Mouse (Mus musculus): ENCODE results near the gene Snx21. TPM values are rescaled to one million over a fixed set of nuclear protein-coding genes. Genes with fewer than 3 reads are reported as not detected.

The Snx21 gene
- polyA plus RNA-seq, 1 experiment from 2014 or later, result 10.4 TPM

- no peak for DNase-seq (ENCODE audit: extremely low spot score, low spot score)
- Histone ChIP-seq H3K4me3 (no peak overlapping the region), H3K9me3 (no peaks in the 10 kb centered on the region), H3K4me1 (no peaks in the 10 kb centered on the region), H3K27me3 (ENCODE audit: poor library complexity, severe bottlenecking) (no peaks in the 10 kb centered on the region), H3K27ac (no peak overlapping the region), H3K36me3 (replicated peaks) (peaks cover 100% of the 10 kb centered on the region)
- WGBS, result 87% methylated on average over 1 of the region's 1 CpGs
These were observed 26.9 kb upstream of the Snx21 start for GRCm38 (mm10) chr2:164758692-164759091.

GRCm38 (mm10) chr2:164760059-164760833 is 25.4 kb upstream of the Snx21 start:
- Histone ChIP-seq H3K27ac (no peak overlapping the region), H3K4me3 (no peak overlapping the region), H3K27me3 (ENCODE audit: poor library complexity, severe bottlenecking) (no peaks in the 10 kb centered on the region), H3K4me1 (no peaks in the 10 kb centered on the region), H3K36me3 (replicated peaks) (peaks cover 94% of the 10 kb centered on the region), H3K9me3 (no peaks in the 10 kb centered on the region)
- 88% methylated on average over 4 of the region's 4 CpGs for WGBS
- DNase-seq (ENCODE audit: extremely low spot score, low spot score), result no peak

- H3K27me3 ChIP-seq (ENCODE audit: poor library complexity, severe bottlenecking), result no peaks in the 10 kb centered on the region
- no peaks in the 10 kb centered on the region for H3K4me1 ChIP-seq
- no peaks in the 10 kb centered on the region for H3K9me3 ChIP-seq
- WGBS, result 93% methylated on average over 2 of the region's 2 CpGs
- H3K36me3 ChIP-seq (replicated peaks), result peaks cover 94% of the 10 kb centered on the region
- no peak overlapping the region for H3K4me3 ChIP-seq
- no peak for DNase-seq (ENCODE audit: extremely low spot score, low spot score)
- H3K27ac ChIP-seq, result no peak overlapping the region
These were observed 24.1 kb upstream of the Snx21 start for GRCm38 (mm10) chr2:164761502-164761901.

- WGBS, result 96% methylated on average over 4 of the region's 4 CpGs
- no peak for DNase-seq (ENCODE audit: extremely low spot score, low spot score)
- no peaks in the 10 kb centered on the region for H3K4me1 ChIP-seq
- H3K27ac ChIP-seq, result no peak overlapping the region
- no peaks in the 10 kb centered on the region for H3K27me3 ChIP-seq (ENCODE audit: poor library complexity, severe bottlenecking)
- H3K36me3 ChIP-seq (replicated peaks), result peaks cover 94% of the 10 kb centered on the region
- no peaks in the 10 kb centered on the region for H3K9me3 ChIP-seq
- H3K4me3 ChIP-seq, result no peak overlapping the region
These were observed 23.7 kb upstream of the Snx21 start for GRCm38 (mm10) chr2:164761971-164762370.

GRCm38 (mm10) chr2:164762593-164762992 is 23.0 kb upstream of the Snx21 start:
- Histone ChIP-seq H3K36me3 (replicated peaks) (peaks cover 94% of the 10 kb centered on the region), H3K27ac (no peak overlapping the region), H3K4me3 (no peak overlapping the region), H3K27me3 (ENCODE audit: poor library complexity, severe bottlenecking) (no peaks in the 10 kb centered on the region), H3K4me1 (no peaks in the 10 kb centered on the region), H3K9me3 (no peaks in the 10 kb centered on the region)
- 91% methylated on average over 7 of the region's 7 CpGs for WGBS
- DNase-seq (ENCODE audit: extremely low spot score, low spot score), result no peak

GRCm38 (mm10) chr2:164765841-164766240 is 19.8 kb upstream of the Snx21 start:
- Histone ChIP-seq H3K27me3 (ENCODE audit: poor library complexity, severe bottlenecking) (no peaks in the 10 kb centered on the region), H3K4me1 (peaks cover 8% of the 10 kb centered on the region), H3K4me3 (no peak overlapping the region), H3K9me3 (no peaks in the 10 kb centered on the region), H3K27ac (no peak overlapping the region), H3K36me3 (replicated peaks) (peaks cover 77% of the 10 kb centered on the region)
- 86% methylated on average over 3 of the region's 3 CpGs for WGBS
- DNase-seq (ENCODE audit: extremely low spot score, low spot score), result no peak

GRCm38 (mm10) chr2:164767812-164768540 is 17.6 kb upstream of the Snx21 start:
- Histone ChIP-seq H3K4me3 (no peak overlapping the region), H3K27me3 (ENCODE audit: poor library complexity, severe bottlenecking) (no peaks in the 10 kb centered on the region), H3K36me3 (replicated peaks) (peaks cover 77% of the 10 kb centered on the region), H3K4me1 (peaks cover 24% of the 10 kb centered on the region), H3K9me3 (no peaks in the 10 kb centered on the region), H3K27ac (no peak overlapping the region)
- no peak for DNase-seq (ENCODE audit: extremely low spot score, low spot score)
- WGBS, result 94% methylated on average over 15 of the region's 15 CpGs

- 2% methylated on average over 53 of the region's 53 CpGs for WGBS
- peak within 1 kb of the TSS; percentile 99 for H3K4me3 ChIP-seq
- H3K9me3 ChIP-seq, result no peaks in the 10 kb centered on the region
- H3K36me3 ChIP-seq (replicated peaks), result peaks cover 76% of the 10 kb centered on the region
- H3K27ac ChIP-seq, result peak within 1 kb of the TSS; percentile 98
- DNase-seq (ENCODE audit: extremely low spot score, low spot score), result peak; percentile 99
- H3K27me3 ChIP-seq (ENCODE audit: poor library complexity, severe bottlenecking), result no peaks in the 10 kb centered on the region
- peaks cover 28% of the 10 kb centered on the region for H3K4me1 ChIP-seq
These were observed 16.2 kb upstream of the Snx21 start, which contains the start of gene Ube2c for GRCm38 (mm10) chr2:164769258-164770037. Gene Ube2c, plus strand, starts transcription at chr2:164769898.

GRCm38 (mm10) chr2:164770279-164770678 is 15.3 kb upstream of the Snx21 start:
- 7% methylated on average over 15 of the region's 15 CpGs for WGBS
- Histone ChIP-seq H3K9me3 (no peaks in the 10 kb centered on the region), H3K4me1 (peaks cover 28% of the 10 kb centered on the region), H3K4me3 (peak overlapping the region; percentile 99), H3K27ac (peak overlapping the region; percentile 98), H3K36me3 (replicated peaks) (peaks cover 68% of the 10 kb centered on the region), H3K27me3 (ENCODE audit: poor library complexity, severe bottlenecking) (no peaks in the 10 kb centered on the region)
- DNase-seq (ENCODE audit: extremely low spot score, low spot score), result no peak

- Histone ChIP-seq H3K4me1 (peaks cover 28% of the 10 kb centered on the region), H3K4me3 (peak overlapping the region; percentile 99), H3K36me3 (replicated peaks) (peaks cover 60% of the 10 kb centered on the region), H3K27ac (peak overlapping the region; percentile 98), H3K27me3 (ENCODE audit: poor library complexity, severe bottlenecking) (no peaks in the 10 kb centered on the region), H3K9me3 (no peaks in the 10 kb centered on the region)
- no peak for DNase-seq (ENCODE audit: extremely low spot score, low spot score)
- 90% methylated on average over 8 of the region's 8 CpGs for WGBS
These were observed 14.5 kb upstream of the Snx21 start for GRCm38 (mm10) chr2:164771123-164771522.

GRCm38 (mm10) chr2:164773229-164773988 is 12.2 kb upstream of the Snx21 start:
- Histone ChIP-seq H3K9me3 (no peaks in the 10 kb centered on the region), H3K36me3 (replicated peaks) (peaks cover 37% of the 10 kb centered on the region), H3K27me3 (ENCODE audit: poor library complexity, severe bottlenecking) (no peaks in the 10 kb centered on the region), H3K27ac (no peak overlapping the region), H3K4me1 (peaks cover 33% of the 10 kb centered on the region), H3K4me3 (no peak overlapping the region)
- WGBS, result 82% methylated on average over 14 of the region's 14 CpGs
- no peak for DNase-seq (ENCODE audit: extremely low spot score, low spot score)

GRCm38 (mm10) chr2:164773989-164774364 is 11.6 kb upstream of the Snx21 start:
- no peaks in the 10 kb centered on the region for H3K9me3 ChIP-seq
- peaks cover 33% of the 10 kb centered on the region for H3K4me1 ChIP-seq
- H3K4me3 ChIP-seq, result no peak overlapping the region
- H3K27me3 ChIP-seq (ENCODE audit: poor library complexity, severe bottlenecking), result no peaks in the 10 kb centered on the region
- DNase-seq (ENCODE audit: extremely low spot score, low spot score), result no peak
- H3K27ac ChIP-seq, result no peak overlapping the region
- H3K36me3 ChIP-seq (replicated peaks), result peaks cover 36% of the 10 kb centered on the region
- whole genome bisulfite sequencing, result 87% methylated on average over 5 of the region's 5 CpGs

All from forebrain, embryonic 10.5 days (tissue).